Mouse (Mus musculus) MEL (cell line): ENCODE results near the gene Dll3. TPM values are rescaled to one million over a fixed set of nuclear protein-coding genes. Genes with fewer than 3 reads are reported as not detected.

Source experiments
- DNase-seq: peaks from one replicate; pipeline ENCODE4 v3.0.0; 2011; ENCODE audit warnings: low read depth, low spot score
- H3K27ac ChIP-seq: 2 replicates; pipeline ENCODE4 v1.5.1; 2012; ENCODE audit warnings: low read depth, mild to moderate bottlenecking, control low read depth, low read length, moderate library complexity; ENCODE audit not compliant: control insufficient read depth
- H3K27me3 ChIP-seq, 2 experiments: fragments of 150-350 bp in 1 of 2; sonication (generic) in 1 of 2; 2 replicates each; pipeline ENCODE4 v1.6.1; 2012; ENCODE audit warnings: low read length in 2 of 2, mild to moderate bottlenecking in 2 of 2, improper control_type of control experiment in 1 of 2, moderate library complexity in 1 of 2; ENCODE audit not compliant: insufficient read depth in 2 of 2, control insufficient read depth in 1 of 2
- H3K36me3 ChIP-seq, 2 experiments: 2 replicates each; pipeline ENCODE4 v1.6.1; 2012 to 2014; ENCODE audit warnings: low read length in 2 of 2, improper control_type of control experiment in 1 of 2, inconsistent platforms in 1 of 2, mild to moderate bottlenecking in 1 of 2; ENCODE audit not compliant: insufficient read depth in 2 of 2, control insufficient read depth in 1 of 2
- H3K4me1 ChIP-seq, 2 experiments: fragments of 150-350 bp in 1 of 2; sonication (generic) in 1 of 2; 2 replicates each; pipeline ENCODE4 v1.6.1; 2012; ENCODE audit warnings: low read length in 2 of 2, improper control_type of control experiment in 1 of 2, mild to moderate bottlenecking in 1 of 2; ENCODE audit not compliant: insufficient read depth in 2 of 2, control insufficient read depth in 1 of 2
- H3K4me3 ChIP-seq, 2 experiments: fragments of 150-350 bp in 1 of 2; sonication (generic) in 1 of 2; 2 replicates each; pipeline ENCODE4 v1.5.1; 2012; ENCODE audit warnings: low read depth in 2 of 2, low read length in 2 of 2, mild to moderate bottlenecking in 2 of 2, moderate library complexity in 2 of 2, control low read depth in 1 of 2, improper control_type of control experiment in 1 of 2; ENCODE audit not compliant: control insufficient read depth in 1 of 2, insufficient read depth in 1 of 2
- H3K79me2 ChIP-seq: 2 replicates; pipeline ENCODE4 v1.6.1; 2012; ENCODE audit warnings: mild to moderate bottlenecking, low read length, moderate library complexity; ENCODE audit not compliant: control insufficient read depth, poor library complexity, insufficient read depth
- H3K9ac ChIP-seq: 2 replicates; pipeline ENCODE4 v1.6.1; 2012; ENCODE audit warnings: low read depth, mild to moderate bottlenecking, control low read depth, low read length, moderate library complexity; ENCODE audit not compliant: control insufficient read depth, poor library complexity, severe bottlenecking
- H3K9me3 ChIP-seq: fragments of 150-350 bp; sonication (generic); replicated peaks from 2 replicates; pipeline ENCODE4 v1.6.1; 2012; ENCODE audit warnings: mild to moderate bottlenecking, low read length, improper control_type of control experiment, moderate library complexity; ENCODE audit not compliant: insufficient read depth
- CHD1 ChIP-seq: IDR thresholded peaks from 2 replicates; pipeline ENCODE4 v1.6.1; 2012; ENCODE audit warnings: low read depth, mild to moderate bottlenecking, inconsistent platforms, low read length, improper control_type of control experiment
- CHD2 ChIP-seq: IDR thresholded peaks from 2 replicates; pipeline ENCODE4 v1.6.1; 2011; ENCODE audit warnings: low read length, improper control_type of control experiment
- E2F4 ChIP-seq: IDR thresholded peaks from 2 replicates; pipeline ENCODE4 v1.6.1; 2011; ENCODE audit warnings: low read depth, low read length, improper control_type of control experiment, borderline replicate concordance
- ELF1 ChIP-seq: IDR thresholded peaks from 2 replicates; pipeline ENCODE4 v1.6.1; 2014; ENCODE audit warnings: low read depth, mild to moderate bottlenecking, inconsistent platforms, low read length, improper control_type of control experiment, moderate library complexity
- GATA1 ChIP-seq: IDR thresholded peaks from 2 replicates; pipeline ENCODE4 v1.6.1; 2011; ENCODE audit warnings: low read depth, low read length, improper control_type of control experiment
- MAFK ChIP-seq: IDR thresholded peaks from 2 replicates; pipeline ENCODE4 v1.6.1; 2011; ENCODE audit warnings: low read depth, mild to moderate bottlenecking, low read length, improper control_type of control experiment, borderline replicate concordance
- MAX ChIP-seq: IDR thresholded peaks from 2 replicates; pipeline ENCODE4 v1.6.1; 2011; ENCODE audit warnings: low read length, improper control_type of control experiment
- MEF2A ChIP-seq: IDR thresholded peaks from 2 replicates; pipeline ENCODE4 v1.6.1; 2014; ENCODE audit warnings: low read depth, mild to moderate bottlenecking, inconsistent platforms, low read length, improper control_type of control experiment; ENCODE audit not compliant: poor library complexity, insufficient replicate concordance, severe bottlenecking; ENCODE audit errors: extremely low read depth
- MXI1 ChIP-seq: IDR thresholded peaks from 2 replicates; pipeline ENCODE4 v1.6.1; 2011; ENCODE audit warnings: mild to moderate bottlenecking, low read depth, low read length, improper control_type of control experiment
- MYC ChIP-seq: IDR thresholded peaks from 2 replicates; pipeline ENCODE4 v1.6.1; 2011; ENCODE audit warnings: low read depth, mild to moderate bottlenecking, low read length, improper control_type of control experiment, moderate library complexity
- NELFE ChIP-seq: IDR thresholded peaks from 2 replicates; pipeline ENCODE4 v1.6.1; 2011; ENCODE audit warnings: low read depth, low read length, improper control_type of control experiment
- POLR2A ChIP-seq, 2 experiments: IDR thresholded peaks; 2 replicates each; pipeline ENCODE4 v1.6.1; 2011 to 2012; ENCODE audit warnings: low read length in 2 of 2, mild to moderate bottlenecking in 2 of 2, control low read depth in 1 of 2, improper control_type of control experiment in 1 of 2, low read depth in 1 of 2, moderate library complexity in 1 of 2; ENCODE audit not compliant: control insufficient read depth in 1 of 2, insufficient read depth in 1 of 2, poor library complexity in 1 of 2
- POLR2AphosphoS2 ChIP-seq: IDR thresholded peaks from 2 replicates; pipeline ENCODE4 v1.6.1; 2011; ENCODE audit warnings: low read length, improper control_type of control experiment
- POLR2AphosphoS5 ChIP-seq: IDR thresholded peaks from 2 replicates; pipeline ENCODE4 v1.6.1; 2012; ENCODE audit warnings: low read depth, borderline replicate concordance, mild to moderate bottlenecking, inconsistent platforms, low read length, moderate library complexity, mixed read lengths
- RAD21 ChIP-seq: IDR thresholded peaks from 2 replicates; pipeline ENCODE4 v1.6.1; 2011; ENCODE audit warnings: mild to moderate bottlenecking, low read depth, low read length, improper control_type of control experiment
- TCF12 ChIP-seq: IDR thresholded peaks from 2 replicates; pipeline ENCODE4 v1.6.1; 2014; ENCODE audit warnings: low read depth, mild to moderate bottlenecking, inconsistent platforms, low read length, improper control_type of control experiment, moderate library complexity
- USF1 ChIP-seq: IDR thresholded peaks from 2 replicates; pipeline ENCODE4 v1.6.1; 2014; ENCODE audit warnings: low read depth, mild to moderate bottlenecking, inconsistent platforms, low read length, improper control_type of control experiment, moderate library complexity
- ZKSCAN1 ChIP-seq: IDR thresholded peaks from 2 replicates; pipeline ENCODE4 v1.6.1; 2012; ENCODE audit warnings: low read depth, mild to moderate bottlenecking, inconsistent platforms, low read length, improper control_type of control experiment, moderate library complexity
- ZMIZ1 ChIP-seq: IDR thresholded peaks from 2 replicates; pipeline ENCODE4 v1.6.1; 2012; ENCODE audit warnings: low read depth, mild to moderate bottlenecking, inconsistent platforms, low read length, improper control_type of control experiment, moderate library complexity
- ZNF384 ChIP-seq: IDR thresholded peaks from 2 replicates; pipeline ENCODE4 v1.6.1; 2012; ENCODE audit warnings: low read depth, mild to moderate bottlenecking, inconsistent platforms, low read length, improper control_type of control experiment
- polyA plus RNA-seq, 2 experiments: library from polyadenylated mRNA; stranded (reverse) in 1 of 2; unstranded in 1 of 2; fragments of >175 nt in 1 of 2; fragments of >200 nt in 1 of 2; gene quantifications; 2 replicates each; pipeline versions ENCODE4 v1.2.1 to v1.2.4; 2012; ENCODE audit warnings: low replicate concordance in 2 of 2, low read depth in 1 of 2; ENCODE audit not compliant: insufficient read length in 2 of 2, insufficient read depth in 1 of 2, missing spikeins in 1 of 2
- total RNA-seq: library from RNA; depleted of rRNA; stranded (reverse); fragments of 300-350 nt; gene quantifications from 2 replicates; pipeline ENCODE4 v1.2.3, GENCODE M21; 2012

Dll3 gene
- total and polyA plus RNA-seq, 3 experiments = 0.15 to 0.57 TPM; not detected in 1

- TF ChIP-seq USF1 (no peak), RAD21 (no peak), MXI1 (peak; percentile 95), MEF2A (no peak), TCF12 (no peak), CHD1 (no peak)
Observed at GRCm38 (mm10) chr7:28263786-28264185, 38.3 kb downstream of the Dll3 start (continued).

- Histone ChIP-seq H3K4me3 (no peak overlapping the region), H3K9me3 (no peaks in the 10 kb centered on the region), H3K27me3 (no peaks in the 10 kb centered on the region), H3K4me1 (peaks cover 2 to 13% of the 10 kb centered on the region in 2 experiments; a peak in 3 of 4 replicates), H3K79me2 (no peaks in the 10 kb centered on the region), H3K27ac (no peak overlapping the region), H3K9ac (no peak overlapping the region), H3K36me3 (peaks cover 0 to 11% of the 10 kb centered on the region in 2 experiments; a peak in 2 of 4 replicates)
- DNase-seq = no peak
- TF ChIP-seq CHD2 (no peak), RAD21 (no peak), ZKSCAN1 (no peak), CHD1 (no peak), MAX (no peak), POLR2A (IDR thresholded peaks at IDR 0.05; ENCODE audit: control insufficient read depth in 1 of 2, insufficient read depth in 1 of 2, low read depth in 1 of 2, low read length in 2 of 2, poor library complexity in 1 of 2) (no peak), ZNF384 (no peak), TCF12 (no peak), GATA1 (no peak), POLR2AphosphoS5 (no peak), MAFK (no peak), POLR2AphosphoS2 (no peak), MYC (no peak), MEF2A (no peak), ZMIZ1 (no peak), E2F4 (no peak), NELFE (no peak), MXI1 (no peak), ELF1 (no peak)
Observed at GRCm38 (mm10) chr7:28262861-28263260, 39.2 kb downstream of the Dll3 start.
